Mouse (Mus musculus): ENCODE measurements at regions not wholly inside any gene's neighbourhood (a gene's known extent, or its start where the extent isn't known, plus 50 kb on each side); places are given as distances from the start of the nearest gene placed in this dataset.

DNA sequence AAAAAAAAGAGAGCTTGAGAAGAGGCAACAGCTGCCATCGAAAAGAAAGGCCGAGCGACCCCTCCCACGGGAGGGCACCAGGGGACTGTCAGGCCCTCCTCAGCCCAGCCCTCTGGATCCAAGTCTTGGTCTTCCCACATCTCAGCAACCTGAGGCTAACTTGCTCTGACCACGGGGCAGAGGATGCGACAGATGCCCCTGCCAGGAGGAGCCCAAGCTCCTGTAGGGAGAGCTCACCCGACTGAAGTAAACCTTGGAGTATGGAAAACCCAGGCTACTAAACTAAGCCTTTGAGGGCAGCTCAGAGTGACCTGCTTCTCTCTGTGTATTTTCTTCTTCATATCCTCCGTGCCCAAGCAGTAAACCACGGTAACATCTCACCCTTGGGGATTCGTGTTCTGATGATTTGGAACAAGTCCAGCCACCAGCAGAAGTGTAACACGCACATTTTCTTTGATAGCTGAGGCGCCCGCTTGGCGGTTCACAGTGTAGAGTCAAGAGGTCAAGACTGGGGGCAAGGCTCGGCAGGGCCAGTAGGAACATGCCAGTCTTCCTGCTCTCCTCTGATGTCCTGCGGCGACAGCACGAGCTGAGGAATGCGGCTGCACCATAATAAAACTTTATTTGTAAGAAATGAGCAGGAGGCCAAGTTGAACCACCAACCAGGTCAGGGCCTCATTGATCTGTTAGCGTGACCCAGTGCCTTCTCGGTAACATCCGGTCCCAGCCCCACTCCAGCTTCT is 59.0 kb upstream of the A530016L24Rik start:
- intact Hi-C loops (cut with DNase I) = no loop called here
- no peak for DNase-seq

DNA sequence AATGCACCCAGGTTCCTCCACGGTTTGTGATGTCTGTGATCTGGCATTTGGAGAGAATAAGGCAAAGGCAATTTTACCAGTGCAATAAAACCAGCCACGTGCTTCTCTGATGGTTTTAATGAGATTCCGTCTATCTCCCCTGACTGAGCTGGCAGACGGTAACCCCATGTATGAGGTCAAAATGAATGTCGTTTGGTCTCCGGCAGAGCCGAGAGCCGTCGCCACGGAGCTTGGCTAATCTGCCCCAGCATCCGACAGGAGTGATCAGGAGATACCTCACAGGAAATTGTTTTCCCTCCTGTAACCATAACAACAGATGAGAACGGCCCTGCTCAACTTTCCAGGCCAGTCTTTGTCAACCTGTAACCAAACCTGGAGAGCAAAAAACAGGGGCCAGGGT is 55.9 kb upstream of the A530016L24Rik start:
- intact Hi-C loops (cut with DNase I) = no loop called here
- no peak for DNase-seq

- intact Hi-C loops (cut with DNase I) = no loop called here
- no peak for DNase-seq
These were observed 54.5 kb upstream of the A530016L24Rik start for GRCm38 (mm10) chr12:112434673-112435294.

DNA sequence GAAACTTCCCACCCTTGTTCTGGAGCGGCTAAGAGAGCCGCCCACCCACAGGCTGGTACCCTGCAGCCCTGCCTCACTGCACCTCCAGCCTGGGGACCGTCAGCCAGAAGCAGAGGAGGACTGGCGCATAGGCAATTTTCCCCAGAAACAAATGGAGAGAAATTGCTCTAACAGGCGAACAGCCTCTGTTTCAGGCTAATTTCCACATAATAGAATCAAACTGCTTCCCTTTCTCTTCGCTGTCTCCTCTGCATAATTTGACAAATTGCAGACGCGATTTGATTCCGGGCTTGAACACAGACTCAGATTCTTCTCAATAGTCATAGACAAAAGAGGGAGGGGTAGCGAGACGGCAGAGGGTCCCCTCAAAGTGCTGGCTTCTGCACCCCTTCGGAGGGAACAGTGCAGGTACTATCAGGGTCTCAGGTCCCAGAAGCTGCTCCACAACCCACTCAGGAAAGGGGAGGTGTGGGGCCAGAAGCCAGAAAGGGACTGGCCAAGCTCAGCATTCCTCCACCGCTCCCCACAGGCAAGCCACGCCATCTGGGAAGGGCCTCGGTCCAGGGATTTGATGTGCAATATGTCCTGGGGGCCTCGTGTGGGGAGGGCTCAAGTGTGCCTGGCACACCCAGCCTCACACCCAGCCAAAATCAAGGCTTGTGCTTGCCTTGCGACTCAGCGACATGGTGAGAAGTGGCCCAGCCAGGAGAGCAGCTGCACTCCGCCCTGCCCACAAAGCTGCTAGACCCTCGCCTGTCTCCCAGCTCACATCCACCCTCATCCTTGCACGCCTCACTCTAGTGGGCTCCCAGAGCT is 53.7 kb upstream of the A530016L24Rik start:
- intact Hi-C loops (cut with DNase I) = no loop called here
- DNase-seq = peak in 1 of 2 experiments; percentile 35

- intact Hi-C loops (cut with DNase I) = no loop called here
- DNase-seq = no peak
These were observed 52.2 kb upstream of the A530016L24Rik start for GRCm38 (mm10) chr12:112437046-112437445.

DNA sequence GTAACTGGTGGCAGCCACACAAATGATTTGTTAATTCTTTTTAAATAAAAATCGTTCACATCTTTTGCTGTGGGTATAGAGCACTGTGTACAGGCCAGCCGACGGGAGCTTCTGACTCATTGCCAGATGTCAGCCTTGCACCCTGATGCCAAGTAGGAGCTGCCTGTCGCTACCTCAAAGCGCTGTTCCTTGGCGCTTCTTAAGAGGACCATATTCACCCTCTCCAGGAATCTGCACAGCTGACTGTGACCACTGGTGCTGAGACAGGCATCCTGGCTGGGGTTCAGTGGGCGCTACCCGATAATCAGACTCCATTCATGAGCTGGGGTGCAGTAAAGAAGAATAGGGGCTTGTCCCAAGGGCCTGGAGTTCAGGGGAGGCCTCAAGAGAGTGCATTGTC is 51.0 kb upstream of the A530016L24Rik start:
- intact Hi-C loops (cut with DNase I) = no loop called here
- DNase-seq = no peak
